Mouse (Mus musculus): ENCODE results near the gene Ick.

GRCm38 (mm10) chr9:78185686-78186085, 76.7 kb downstream of the Ick start:
- TF ChIP-seq POLR2A (IDR thresholded peaks at IDR 0.05; ENCODE audit: borderline replicate concordance, insufficient read depth, low read length) (no peak), CTCF (IDR thresholded peaks at IDR 0.05; ENCODE audit: borderline replicate concordance, insufficient read depth, low read depth, low read length) (no peak)

Measured in cerebellum, adult 2 months (tissue).